Mouse (Mus musculus) neural tube, embryonic 10.5 days (tissue): ENCODE data around the gene Mydgf.

Source experiments
- DNase-seq: peaks from one replicate; pipeline ENCODE4 v3.0.0-alpha.2; 2017; ENCODE audit warnings: low spot score; ENCODE audit errors: extremely low spot score

Gene Mydgf

GRCm38 (mm10) chr17:56194357-56194756 is 10.6 kb upstream of the Mydgf start:
- DNase-seq = no peak

DNA sequence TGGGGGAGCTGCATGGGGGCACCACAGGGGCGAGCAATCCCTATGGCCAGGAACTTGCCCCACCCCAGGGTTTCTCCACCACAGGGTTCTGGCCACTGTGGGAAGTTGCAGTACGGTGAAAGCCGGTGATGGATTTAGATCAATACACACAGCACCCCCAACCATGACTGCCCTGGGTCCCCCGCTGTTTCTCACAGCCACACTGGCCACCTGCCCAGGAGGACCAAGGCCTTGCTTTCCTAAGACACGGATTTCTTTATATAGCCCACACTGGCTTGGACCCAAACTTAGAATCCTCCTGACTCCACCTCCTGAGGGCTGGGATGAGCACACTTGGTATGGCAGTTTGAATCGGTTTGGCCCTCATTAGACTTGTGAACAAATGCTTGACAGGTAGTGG is 7.5 kb upstream of the Mydgf start:
- no peak for DNase-seq

DNA sequence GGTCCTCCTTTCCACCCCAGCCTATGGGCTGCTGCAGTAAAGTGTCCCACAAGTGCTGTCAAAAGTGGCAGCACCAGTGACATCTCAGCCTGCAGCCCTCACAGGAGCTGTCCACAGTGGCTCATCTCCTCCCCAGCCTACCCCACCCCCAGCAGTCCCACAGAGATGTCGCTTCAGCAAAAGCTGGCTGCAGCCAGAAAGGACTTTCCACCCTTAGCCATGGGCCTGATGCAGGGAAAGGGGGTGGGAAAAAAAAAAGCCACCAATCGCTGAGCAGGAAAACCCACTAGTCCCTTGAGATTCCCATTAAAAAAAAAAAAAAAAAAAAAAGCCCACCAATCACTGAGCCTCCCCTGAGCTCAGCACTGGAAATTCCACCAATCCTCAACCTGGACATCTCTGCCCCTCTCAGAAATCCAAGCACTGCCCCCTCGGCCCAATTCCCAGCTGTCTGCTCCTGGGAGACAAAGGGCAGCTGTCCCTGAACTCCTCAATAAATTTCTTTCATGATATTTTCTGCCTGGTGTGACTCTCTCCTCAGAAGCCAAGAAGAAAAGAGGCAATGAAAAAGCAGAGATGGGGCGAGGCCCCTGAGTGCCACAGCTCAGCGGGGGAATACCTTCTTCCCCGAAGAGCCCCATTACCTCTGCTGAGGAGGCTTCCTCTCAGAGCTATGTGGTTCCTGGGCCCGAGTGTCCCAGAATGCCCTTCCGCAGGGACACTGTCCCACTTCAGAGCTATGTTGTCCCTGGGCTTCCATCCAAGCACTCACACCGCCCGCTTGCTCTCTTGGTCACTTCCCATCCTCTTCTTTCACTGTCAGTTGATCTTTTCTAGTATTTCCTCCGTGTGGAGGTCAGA is 1.8 kb upstream of the Mydgf start:
- DNase-seq = peak; percentile 49

DNA sequence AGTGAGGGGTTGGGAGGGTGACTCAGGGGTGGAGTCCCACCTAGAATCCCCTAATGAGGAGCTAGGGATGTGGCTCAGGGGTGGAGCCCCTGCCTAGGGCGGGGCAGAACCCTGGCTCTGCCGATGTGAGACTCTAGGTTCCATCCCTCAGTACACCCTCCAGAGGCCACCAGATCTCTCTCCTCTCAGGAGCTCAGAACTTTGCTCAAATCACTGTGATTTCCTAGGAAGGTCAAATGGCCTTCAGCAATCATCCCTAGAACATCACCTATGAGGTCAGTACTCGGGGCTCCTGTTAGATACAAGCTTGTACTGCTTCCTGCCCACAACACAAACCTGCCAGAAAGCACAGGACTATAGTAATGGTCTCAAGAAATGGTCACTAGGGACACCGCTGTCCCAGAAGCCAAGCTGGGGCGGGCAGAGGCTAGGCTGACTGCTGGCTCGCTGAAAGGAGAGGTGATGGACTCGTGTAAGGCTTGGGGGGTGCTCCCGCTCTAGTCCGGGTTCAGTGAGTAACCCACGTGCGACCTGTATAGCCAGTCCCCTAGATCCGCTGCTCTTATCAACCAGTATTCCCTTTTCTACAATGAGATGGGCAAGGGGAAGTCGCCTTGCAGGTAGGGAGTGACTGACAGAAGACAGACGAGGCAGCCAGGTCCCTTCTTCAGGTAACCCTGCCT is 604 bp downstream of the Mydgf start:
- peak; percentile 24 for DNase-seq

DNA sequence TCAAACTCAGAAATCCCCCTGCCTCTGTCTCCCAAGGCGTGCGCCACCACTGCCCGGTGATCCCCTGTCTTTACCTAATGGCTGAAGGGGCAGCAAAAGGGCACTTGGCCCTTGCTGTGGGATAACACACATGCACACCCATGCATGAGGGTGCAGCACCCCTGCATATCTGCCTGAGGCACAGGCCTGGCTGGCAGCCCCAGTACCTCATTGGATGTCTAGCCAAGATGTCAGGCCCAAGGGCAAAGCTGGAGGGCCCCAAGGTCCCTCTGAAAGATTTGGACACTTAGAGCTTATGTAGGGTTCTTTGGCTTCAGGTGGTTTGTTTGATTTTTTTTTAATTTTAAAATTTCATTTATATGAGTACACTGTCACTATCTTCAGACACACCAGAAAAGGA is 8.3 kb downstream of the Mydgf start:
- no peak for DNase-seq

DNA sequence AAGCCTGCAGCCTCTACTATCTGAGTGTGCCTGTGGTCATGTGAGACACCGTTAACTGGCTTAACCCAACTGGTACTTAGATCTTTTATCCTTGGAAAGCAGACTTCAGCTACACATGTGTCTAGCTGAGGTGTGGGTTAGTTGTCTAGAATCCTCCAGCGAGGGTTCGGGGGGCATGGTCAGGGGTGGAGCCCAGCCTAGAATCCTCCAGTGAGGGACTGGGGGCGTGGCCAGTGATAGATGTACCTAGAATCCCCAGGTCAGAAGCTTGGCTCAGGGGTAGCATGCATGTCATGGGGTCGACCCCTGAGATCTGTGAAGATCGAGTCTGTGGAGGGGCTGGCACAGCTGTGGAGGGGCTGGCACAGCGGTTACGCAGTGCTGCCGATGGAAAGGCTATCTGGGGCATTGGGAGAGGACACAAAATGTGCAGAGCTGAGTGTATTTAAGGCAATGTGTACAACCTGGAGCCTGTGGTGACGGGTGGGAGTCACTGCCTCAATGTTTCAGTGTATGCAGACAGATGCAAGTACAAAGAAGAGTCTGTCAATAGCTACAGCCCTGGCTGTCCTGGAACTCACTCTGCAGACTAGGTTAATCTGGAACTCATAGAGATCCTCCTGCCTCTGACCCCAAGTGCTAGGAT is 10.2 kb downstream of the Mydgf start:
- no peak for DNase-seq

DNA sequence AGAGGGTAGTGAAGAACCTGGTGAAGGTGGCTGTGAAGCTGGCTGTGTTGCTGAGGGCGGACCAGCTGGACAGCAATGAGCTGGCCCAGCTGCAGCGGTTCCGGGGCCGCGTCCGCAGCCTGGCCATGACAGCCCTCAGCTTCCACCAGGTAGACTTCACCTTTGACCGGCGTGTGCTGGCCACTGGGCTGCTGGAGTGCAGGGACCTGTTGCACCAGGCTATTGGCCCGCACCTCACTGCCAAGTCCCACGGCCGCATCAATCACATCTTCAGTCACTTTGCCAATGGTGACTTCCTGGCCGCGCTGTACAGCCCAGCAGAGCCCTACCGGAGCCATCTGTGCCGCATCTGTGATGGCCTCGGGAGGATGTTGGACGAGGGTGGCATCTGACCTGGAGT is 11.8 kb downstream of the Mydgf start:
- no peak for DNase-seq

DNA sequence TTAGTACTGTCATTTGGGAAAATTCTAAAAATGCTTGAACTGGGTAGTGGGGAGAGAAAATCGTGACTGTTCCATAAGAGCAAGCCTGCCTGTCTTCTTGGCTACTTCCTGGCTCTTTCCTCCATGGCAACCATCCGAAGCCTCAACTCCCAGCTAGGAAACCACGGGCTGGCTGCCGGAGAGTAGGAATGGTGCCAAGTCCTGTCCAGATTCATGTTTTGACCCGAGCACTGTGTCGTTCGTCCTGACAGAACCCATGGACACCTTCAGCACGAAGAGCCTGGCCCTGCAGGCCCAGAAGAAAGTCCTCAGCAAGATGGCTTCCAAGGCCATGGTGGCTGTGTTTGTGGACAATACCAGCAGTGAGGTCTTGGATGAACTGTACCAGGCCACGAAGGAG is 12.3 kb downstream of the Mydgf start:
- DNase-seq = no peak

- DNase-seq = peak; percentile 44
These were observed 13.1 kb downstream of the Mydgf start for GRCm38 (mm10) chr17:56170636-56171035.

GRCm38 (mm10) chr17:56169830-56170229 is 13.9 kb downstream of the Mydgf start:
- no peak for DNase-seq

- no peak for DNase-seq
These were observed 18.0 kb downstream of the Mydgf start for GRCm38 (mm10) chr17:56165671-56166070.

DNA sequence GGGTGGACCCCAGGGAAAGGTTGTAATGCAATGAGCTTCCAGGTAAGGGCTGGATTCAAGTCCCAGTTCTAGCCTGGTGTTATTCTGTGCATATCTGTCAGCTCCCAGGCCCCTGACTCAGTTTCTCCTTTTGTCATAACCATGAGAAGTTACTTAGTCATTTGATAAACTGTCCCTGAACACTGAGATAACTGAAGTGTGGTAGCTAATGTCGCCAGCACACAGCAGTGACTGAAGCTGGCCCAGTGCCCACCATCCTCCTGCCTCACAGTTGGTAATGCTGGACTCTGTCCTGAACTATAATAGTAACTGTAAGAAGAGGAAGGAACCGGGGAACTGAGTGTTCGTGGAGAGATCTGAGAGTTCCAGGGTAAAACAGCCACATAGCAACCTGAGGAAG is 19.2 kb downstream of the Mydgf start:
- no peak for DNase-seq

- no peak for DNase-seq
These were observed 20.1 kb downstream of the Mydgf start for GRCm38 (mm10) chr17:56163523-56164102.

DNA sequence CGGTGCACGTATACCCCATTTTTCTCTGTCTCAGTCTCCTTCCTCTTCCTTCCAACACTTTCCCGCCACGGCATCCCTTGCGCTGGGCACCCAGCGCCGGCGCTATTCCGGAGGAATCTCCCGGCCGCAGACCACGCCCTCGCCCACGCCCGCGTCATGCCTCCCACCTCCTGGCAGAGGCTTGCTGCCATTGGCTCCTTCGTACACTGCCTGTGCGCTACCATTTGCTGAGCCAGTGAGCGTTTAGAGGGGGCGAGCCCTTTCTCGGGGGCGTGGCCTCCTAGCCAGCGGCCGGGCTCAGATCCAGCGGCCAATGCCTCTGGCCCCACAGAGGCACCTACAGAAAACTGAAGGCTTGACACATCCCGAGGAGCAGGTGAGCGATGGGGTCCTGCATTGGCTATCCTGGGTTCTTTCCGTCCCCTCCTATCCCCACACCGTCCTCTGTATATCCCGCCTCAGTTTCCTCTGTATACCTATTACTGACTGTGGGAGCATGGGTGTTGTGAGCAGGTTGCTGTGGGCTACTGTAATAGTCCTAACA is 21.4 kb downstream of the Mydgf start, which contains the start of gene Tnfaip8l1:
Tnfaip8l1 (plus strand) TSS at position 247 of the 544 bp plus-strand sequence.
- peak; percentile 92 for DNase-seq

DNA sequence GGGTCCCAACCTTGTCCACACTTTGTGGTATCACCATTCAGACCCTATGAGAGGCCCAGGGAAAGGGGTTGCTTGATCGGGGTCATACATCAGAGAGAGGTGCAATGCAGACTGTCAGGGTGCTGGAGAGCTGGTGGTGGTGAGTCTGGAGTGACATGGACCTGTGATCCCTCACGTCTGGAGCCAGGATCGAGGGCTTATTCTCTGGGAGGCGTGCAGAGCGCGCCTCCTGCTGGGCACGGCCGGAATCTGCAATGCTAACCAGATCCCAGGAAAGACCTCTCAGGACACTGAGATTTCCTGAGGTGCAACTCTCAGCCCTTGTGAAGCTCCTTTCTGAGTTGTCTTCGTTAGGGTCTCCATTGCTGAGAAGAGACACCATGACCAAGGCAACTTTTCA is 24.0 kb downstream of the Mydgf start:
- peak; percentile 77 for DNase-seq

DNA sequence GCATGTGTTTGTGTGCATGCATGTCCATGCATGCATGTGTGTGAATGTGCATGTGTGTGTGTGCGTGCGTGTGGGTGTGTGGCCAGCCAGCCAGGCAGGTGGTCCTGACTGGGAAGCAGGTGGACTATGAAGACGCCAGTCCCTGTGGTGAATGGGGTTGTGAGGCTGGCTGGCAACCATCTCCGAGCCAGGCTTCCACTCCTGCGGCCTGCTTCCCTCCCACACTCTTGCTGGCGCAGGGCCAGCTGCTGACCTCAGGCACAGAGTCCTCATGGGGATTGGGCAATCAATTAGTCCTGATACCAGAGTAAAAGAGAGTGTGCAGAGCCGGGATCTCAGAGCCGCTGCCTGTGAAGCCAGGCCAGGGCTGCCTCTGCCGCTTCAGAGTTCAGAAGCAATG is 30.1 kb downstream of the Mydgf start:
- no peak for DNase-seq

DNA sequence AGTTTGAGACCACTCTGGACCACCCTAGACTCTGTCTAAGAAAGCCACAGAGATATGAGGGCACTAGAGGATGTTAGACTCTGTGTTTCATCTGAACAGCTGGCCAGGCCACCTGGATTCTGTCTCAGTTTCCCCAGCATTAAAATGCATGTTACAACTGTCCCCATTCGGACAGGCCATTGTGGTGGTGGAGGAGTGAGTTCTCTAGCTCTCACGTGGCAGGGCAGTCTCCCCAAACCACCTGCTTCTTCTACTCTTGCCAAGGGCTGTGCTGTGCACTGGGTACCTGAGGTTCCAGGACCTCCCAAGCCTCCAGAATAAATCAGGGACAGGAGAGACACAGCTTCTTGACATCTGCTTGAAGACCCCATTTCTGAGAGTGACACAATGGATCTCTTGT is 33.8 kb downstream of the Mydgf start:
- no peak for DNase-seq

DNA sequence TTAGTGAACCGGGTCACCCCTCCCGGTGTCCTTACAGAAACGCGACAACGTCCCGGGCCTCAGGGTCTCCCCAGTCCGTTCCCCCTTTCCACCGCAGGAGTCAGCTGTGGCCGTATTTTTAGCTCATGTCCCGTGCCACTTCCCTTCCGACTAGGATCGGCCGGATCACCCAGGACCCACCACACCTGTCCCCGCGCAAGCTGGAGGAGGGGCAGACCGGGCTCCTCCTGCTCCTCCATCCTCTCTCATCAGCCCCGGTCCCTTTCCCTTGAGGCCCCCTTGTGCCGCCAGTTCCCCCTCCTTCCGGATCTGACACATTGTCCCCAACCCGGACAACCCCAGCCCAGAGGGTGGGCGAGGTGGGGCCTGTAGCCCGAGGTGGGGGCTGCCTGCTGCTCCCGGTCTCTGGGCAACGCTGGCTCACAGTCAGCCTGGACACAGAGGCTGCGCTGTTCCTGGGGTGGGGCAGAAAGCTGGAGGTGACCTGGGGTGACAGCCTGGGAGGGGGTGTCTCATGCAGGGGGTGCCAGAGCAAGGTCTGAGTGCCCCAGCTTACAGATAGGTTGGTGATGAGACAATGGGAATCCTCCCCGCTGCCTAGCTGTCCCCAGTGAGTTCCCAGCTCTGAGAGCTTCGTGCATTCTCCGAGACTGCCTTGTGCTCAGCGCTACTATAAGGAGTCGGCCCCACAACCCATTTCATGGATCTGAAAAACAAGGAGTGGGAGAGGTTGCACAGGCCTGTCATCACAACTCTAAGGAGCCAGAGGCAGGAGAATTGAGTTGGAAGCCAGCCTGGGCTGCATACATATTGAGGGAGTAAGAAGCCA is 34.7 kb downstream of the Mydgf start:
- no peak for DNase-seq

DNA sequence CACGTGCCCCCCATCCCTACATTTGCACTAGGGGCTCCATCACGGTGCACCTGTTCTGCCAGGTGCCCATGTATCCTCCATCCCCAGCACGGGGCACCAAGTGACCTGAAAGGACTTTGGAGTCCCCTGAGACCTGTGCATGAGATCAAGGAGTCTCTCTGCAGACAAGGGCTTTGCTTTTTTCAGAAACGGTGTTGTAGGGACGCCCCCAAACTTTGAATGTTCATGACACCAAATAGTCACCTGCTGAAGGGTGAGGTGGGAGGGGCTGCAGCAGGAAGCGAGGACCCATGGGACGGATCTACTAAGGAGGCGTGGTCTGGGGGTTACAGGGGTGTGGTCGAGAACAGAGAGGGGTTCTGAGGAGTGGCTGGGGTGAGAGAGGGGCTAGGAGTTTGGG is 35.4 kb downstream of the Mydgf start:
- no peak for DNase-seq

GRCm38 (mm10) chr17:56147420-56147819 is 36.3 kb downstream of the Mydgf start:
- no peak for DNase-seq

DNA sequence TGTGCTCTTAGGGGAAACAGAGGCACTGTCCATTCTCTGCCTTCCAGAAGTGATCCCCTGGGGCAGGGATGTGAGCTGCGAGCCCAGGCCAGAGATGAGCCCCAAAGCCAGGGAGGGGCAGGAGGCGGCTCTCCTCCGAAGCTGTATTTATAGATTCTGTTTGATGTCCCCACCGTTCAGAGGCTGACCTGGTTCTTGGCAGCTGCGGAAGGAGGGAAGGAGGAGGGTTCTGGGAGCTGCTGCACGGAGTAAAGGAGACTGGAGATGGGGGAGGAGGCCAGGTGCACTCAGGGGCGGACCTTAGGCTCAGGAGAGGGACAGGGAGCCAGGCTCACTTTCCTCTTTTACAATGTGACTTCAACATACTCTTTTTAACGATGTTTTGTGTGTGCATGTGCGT is 37.6 kb downstream of the Mydgf start:
- no peak for DNase-seq
